Mouse (Mus musculus): ENCODE results near the gene Isca2.

GRCm38 (mm10) chr12:84818496-84818895 is 45.4 kb downstream of the Isca2 start:
- no peak for TF ChIP-seq POLR2A (IDR thresholded peaks at IDR 0.05; ENCODE audit: extremely low read depth, insufficient read depth, low read length)
- no peak for TF ChIP-seq CTCF (IDR thresholded peaks at IDR 0.05; ENCODE audit: extremely low read depth, insufficient read depth, low read length)
